Mouse (Mus musculus) heart, adult 2 months (tissue): Measurements from ENCODE around the gene Dab1. TPM values are rescaled to one million over a fixed set of nuclear protein-coding genes. Genes with fewer than 3 reads are reported as not detected.

Source experiments
- DNase-seq, 2 experiments: peaks; one replicate each; pipeline ENCODE4 v3.0.0; 2021
- H3K27ac ChIP-seq: fragments of 200-600 bp; 2 replicates; pipeline ENCODE4 v1.8.1; 2022
- H3K27me3 ChIP-seq: fragments of 200-500 bp; 2 replicates; pipeline ENCODE4 v1.6.1; 2012; ENCODE audit warnings: mild to moderate bottlenecking, low read length, inconsistent platforms, mixed read lengths; ENCODE audit not compliant: control insufficient read depth, insufficient read depth
- H3K36me3 ChIP-seq: fragments of 200-500 bp; 2 replicates; pipeline ENCODE4 v1.6.1; 2012; ENCODE audit warnings: low read length, inconsistent platforms; ENCODE audit not compliant: control insufficient read depth, insufficient read depth
- H3K4me1 ChIP-seq: fragments of 200-500 bp; 2 replicates; pipeline ENCODE4 v1.6.1; 2011; ENCODE audit warnings: low read length; ENCODE audit not compliant: control insufficient read depth, insufficient read depth
- H3K4me3 ChIP-seq: fragments of 200-600 bp; 2 replicates; pipeline ENCODE4 v1.8.1; 2022
- H3K79me2 ChIP-seq: fragments of 200-500 bp; replicated peaks from 2 replicates; pipeline ENCODE4 v1.6.1; 2012; ENCODE audit warnings: mild to moderate bottlenecking, inconsistent platforms, low read length, moderate library complexity, mixed read lengths; ENCODE audit not compliant: control insufficient read depth, insufficient read depth
- H3K9ac ChIP-seq: fragments of 200-500 bp; 2 replicates; pipeline ENCODE4 v1.6.1; 2012; ENCODE audit warnings: low read depth, mild to moderate bottlenecking, control low read depth, inconsistent platforms, low read length, mixed read lengths
- CTCF ChIP-seq: fragments of 200-600 bp; IDR thresholded peaks from 2 replicates; pipeline ENCODE4 v1.8.1; 2022; ENCODE audit warnings: antibody characterized with exemption, mild to moderate bottlenecking, moderate library complexity
- EP300 ChIP-seq: fragments of 200-500 bp; IDR thresholded peaks from 2 replicates; pipeline ENCODE4 v1.6.1; 2011; ENCODE audit warnings: low read depth, low read length, control low read depth; ENCODE audit not compliant: insufficient read depth
- POLR2A ChIP-seq: fragments of 200-500 bp; IDR thresholded peaks from 2 replicates; pipeline ENCODE4 v1.6.1; 2011; ENCODE audit warnings: mild to moderate bottlenecking, low read depth, low read length, control low read depth; ENCODE audit not compliant: insufficient read depth
- whole genome bisulfite sequencing: fragments of 180-500 bp; shearing (Covaris S2); methylation state at CpG from one replicate; pipeline ENCODE4 v1.1.7; 2018; 5-methylcytosine and 5-hydroxymethylcytosine counted together
- intact Hi-C: fragments of 180-260 bp; cut with DNase I; formaldehyde crosslinking; loops from one replicate; pipeline ENCODE4 v1.15.1; 2025
- polyA plus RNA-seq: library from polyadenylated mRNA; depleted of rRNA; stranded (reverse); fragments of >200 nt; gene quantifications from 2 replicates; pipeline ENCODE4 v1.2.3, GENCODE M21; 2012
- total RNA-seq, 2 experiments: library from RNA; stranded (reverse); gene quantifications; 2 replicates each; pipeline ENCODE4 v1.2.3; 2021

Dab1 gene
- total and polyA plus RNA-seq, 3 experiments, result 0.21 TPM; not detected in 2

- no peak for DNase-seq
- 71% methylated on average over 5 of the region's 5 CpGs for WGBS
- intact Hi-C loops, result no loop called here
These were observed 960.9 kb downstream of the Dab1 start for GRCm38 (mm10) chr4:104579946-104580544.

GRCm38 (mm10) chr4:104582726-104583125, 963.6 kb downstream of the Dab1 start:
- H3K4me1 ChIP-seq, result no peaks in the 10 kb centered on the region
- no peak overlapping the region for H3K27ac ChIP-seq
- H3K27me3 ChIP-seq, result no peaks in the 10 kb centered on the region; the same call in 1 of the 2 replicates
- intact Hi-C loops, result no loop called here
- WGBS, result 61% methylated on average over 5 of the region's 5 CpGs
- no peak for DNase-seq
- H3K36me3 ChIP-seq, result no peaks in the 10 kb centered on the region
- no peak overlapping the region for H3K9ac ChIP-seq
- H3K4me3 ChIP-seq, result no peak overlapping the region
- no peak for TF ChIP-seq POLR2A
- TF ChIP-seq CTCF, result no peak
- no peak for TF ChIP-seq EP300
- no peaks in the 10 kb centered on the region for H3K79me2 ChIP-seq

More at GRCm38 (mm10) chr4:104579946-104580544, 960.9 kb downstream of the Dab1 start:
- Histone ChIP-seq H3K9ac (no peak overlapping the region), H3K4me3 (no peak overlapping the region), H3K79me2 (no peaks in the 10 kb centered on the region), H3K4me1 (no peaks in the 10 kb centered on the region), H3K27ac (no peak overlapping the region), H3K27me3 (no peaks in the 10 kb centered on the region; the same call in 1 of the 2 replicates), H3K36me3 (no peaks in the 10 kb centered on the region)
- TF ChIP-seq EP300, result no peak
- TF ChIP-seq CTCF, result no peak
- no peak for TF ChIP-seq POLR2A

GRCm38 (mm10) chr4:104587826-104588225, 968.7 kb downstream of the Dab1 start:
- H3K27ac ChIP-seq, result no peak overlapping the region
- no peaks in the 10 kb centered on the region for H3K79me2 ChIP-seq
- 49% methylated on average over 2 of the region's 2 CpGs for WGBS
- no peaks in the 10 kb centered on the region for H3K4me1 ChIP-seq
- no peak overlapping the region for H3K9ac ChIP-seq
- H3K27me3 ChIP-seq, result no peaks in the 10 kb centered on the region; the same call in 1 of the 2 replicates
- intact Hi-C loops, result no loop called here
- DNase-seq, result no peak
- H3K4me3 ChIP-seq, result no peak overlapping the region
- no peak for TF ChIP-seq POLR2A
- no peak for TF ChIP-seq CTCF
- TF ChIP-seq EP300, result no peak
- no peaks in the 10 kb centered on the region for H3K36me3 ChIP-seq

GRCm38 (mm10) chr4:104596936-104597335, 977.8 kb downstream of the Dab1 start:
- DNase-seq, result no peak
- H3K9ac ChIP-seq, result no peak overlapping the region
- 91% methylated on average over 7 of the region's 7 CpGs for WGBS
- H3K36me3 ChIP-seq, result no peaks in the 10 kb centered on the region
- no peak overlapping the region for H3K27ac ChIP-seq
- no peaks in the 10 kb centered on the region for H3K79me2 ChIP-seq
- TF ChIP-seq CTCF (no peak), POLR2A (no peak), EP300 (no peak)
- H3K27me3 ChIP-seq, result no peaks in the 10 kb centered on the region
- H3K4me3 ChIP-seq, result no peak overlapping the region
- no peaks in the 10 kb centered on the region for H3K4me1 ChIP-seq
- intact Hi-C loops, result no loop called here

DNA sequence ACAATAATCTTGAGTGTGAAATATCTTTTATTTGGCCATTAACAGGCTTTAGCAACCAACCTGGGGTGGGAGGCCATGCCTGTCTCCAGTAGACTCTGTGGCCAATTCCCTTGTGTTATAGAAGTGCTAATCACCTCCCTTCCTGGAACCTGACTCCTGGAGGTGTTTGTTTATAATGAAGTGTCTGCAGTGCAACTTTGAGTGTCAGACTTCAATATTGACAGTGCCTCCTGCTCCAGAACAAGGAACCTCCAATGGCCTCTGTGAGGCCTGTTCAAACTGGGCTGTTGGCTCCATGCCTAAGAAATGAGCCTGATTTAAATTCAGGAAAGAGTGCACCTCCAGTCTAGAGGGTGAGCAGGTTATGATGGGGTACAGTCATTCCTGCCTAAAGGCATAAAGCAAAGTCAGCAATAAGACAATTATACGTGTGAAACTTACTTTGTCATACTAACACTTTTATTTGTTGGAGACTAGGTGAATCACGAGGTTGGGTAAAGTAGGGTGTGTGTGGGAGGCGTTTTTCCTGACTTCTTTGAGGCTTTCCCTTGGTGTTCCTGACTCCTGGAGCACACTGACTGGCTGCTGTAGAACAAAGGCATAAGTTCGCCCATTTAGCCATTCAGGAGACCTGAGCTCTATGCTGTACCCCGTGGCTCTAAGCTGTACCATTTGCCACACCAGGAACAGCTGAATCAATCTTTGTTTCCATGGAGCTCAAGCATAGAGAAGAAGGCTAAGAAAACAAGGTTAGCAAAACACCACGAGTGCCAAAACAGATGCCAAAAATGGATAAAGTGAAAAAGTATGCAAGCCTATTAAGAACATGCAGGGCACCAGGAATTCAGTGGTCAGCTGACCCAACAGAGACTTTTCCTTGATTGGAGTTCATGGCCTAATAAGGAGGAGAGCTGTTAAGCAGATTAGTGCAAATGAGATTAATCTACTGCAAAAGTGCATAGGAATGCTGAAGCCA, 978.6 kb downstream of the Dab1 start:
- 64% methylated on average over 6 of the region's 6 CpGs for WGBS
- intact Hi-C loops, result no loop called here
- DNase-seq, result no peak
- Histone ChIP-seq H3K9ac (no peak overlapping the region), H3K79me2 (no peaks in the 10 kb centered on the region), H3K4me3 (no peak overlapping the region), H3K36me3 (no peaks in the 10 kb centered on the region), H3K4me1 (no peaks in the 10 kb centered on the region), H3K27ac (no peak overlapping the region), H3K27me3 (no peaks in the 10 kb centered on the region)
- TF ChIP-seq EP300 (no peak), POLR2A (no peak), CTCF (no peak)

DNA sequence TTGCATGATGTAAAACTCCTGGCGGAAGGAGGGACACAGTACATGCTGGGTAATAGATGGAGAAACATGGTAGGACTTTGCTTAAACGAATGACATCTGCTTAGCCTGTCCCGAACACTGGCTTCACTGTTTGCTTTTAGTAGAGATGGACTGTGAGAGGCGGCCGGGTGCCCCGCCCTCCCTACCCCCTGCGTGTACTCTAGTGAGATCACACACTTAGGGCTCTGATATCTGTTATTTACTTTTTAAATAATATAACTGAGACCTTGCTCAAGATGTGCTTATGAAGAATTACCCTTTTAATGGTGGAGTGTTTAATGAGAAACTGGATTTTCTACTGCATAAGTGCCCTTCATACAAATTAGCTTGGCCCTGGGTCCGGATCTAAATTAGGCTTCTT, 983.6 kb downstream of the Dab1 start:
- Histone ChIP-seq H3K27ac (no peak overlapping the region), H3K36me3 (no peaks in the 10 kb centered on the region), H3K27me3 (no peaks in the 10 kb centered on the region), H3K9ac (no peak overlapping the region), H3K4me1 (no peaks in the 10 kb centered on the region), H3K79me2 (no peaks in the 10 kb centered on the region), H3K4me3 (no peak overlapping the region)
- no peak for TF ChIP-seq POLR2A
- TF ChIP-seq EP300, result no peak
- no peak for TF ChIP-seq CTCF
- intact Hi-C loops, result no loop called here
- 84% methylated on average over 8 of the region's 8 CpGs for WGBS
- no peak for DNase-seq
